Mouse (Mus musculus): Measurements from ENCODE around the gene Ephb1.

Gene Ephb1

GRCm38 (mm10) chr9:102354561-102354973, at the start of gene Ephb1:
TSS of gene Ephb1 (minus strand) at chr9:102354693.
- DNase-seq, result peak; percentile 88 to 94

GRCm38 (mm10) chr9:102403086-102404021, 48.9 kb upstream of the Ephb1 start:
- peak; percentile 59 to 70 for DNase-seq

GRCm38 (mm10) chr9:102402671-102403070, 48.2 kb upstream of the Ephb1 start:
- DNase-seq, result no peak

GRCm38 (mm10) chr9:102388266-102388665, 33.8 kb upstream of the Ephb1 start:
- no peak for DNase-seq

GRCm38 (mm10) chr9:102386816-102387215, 32.3 kb upstream of the Ephb1 start:
- DNase-seq, result no peak

GRCm38 (mm10) chr9:102380235-102380634, 25.7 kb upstream of the Ephb1 start:
- no peak for DNase-seq

- no peak for DNase-seq
Observed at GRCm38 (mm10) chr9:102374661-102375060, 20.2 kb upstream of the Ephb1 start.

GRCm38 (mm10) chr9:102373886-102374285, 19.4 kb upstream of the Ephb1 start:
- DNase-seq, result no peak

- DNase-seq, result no peak
Observed at GRCm38 (mm10) chr9:102371936-102372335, 17.4 kb upstream of the Ephb1 start.

- no peak for DNase-seq
Observed at GRCm38 (mm10) chr9:102371036-102371770, 16.7 kb upstream of the Ephb1 start.

GRCm38 (mm10) chr9:102370141-102370540, 15.6 kb upstream of the Ephb1 start:
- DNase-seq, result no peak

- no peak for DNase-seq
Observed at GRCm38 (mm10) chr9:102369141-102369540, 14.6 kb upstream of the Ephb1 start.

- no peak for DNase-seq
Observed at GRCm38 (mm10) chr9:102367796-102368195, 13.3 kb upstream of the Ephb1 start.

GRCm38 (mm10) chr9:102365536-102365935, 11.0 kb upstream of the Ephb1 start:
- DNase-seq, result no peak

GRCm38 (mm10) chr9:102359311-102359710, 4.8 kb upstream of the Ephb1 start:
- no peak for DNase-seq

- no peak for DNase-seq
Observed at GRCm38 (mm10) chr9:102358711-102359110, 4.2 kb upstream of the Ephb1 start.

GRCm38 (mm10) chr9:102358011-102358410, 3.5 kb upstream of the Ephb1 start:
- no peak for DNase-seq

GRCm38 (mm10) chr9:102356516-102356915, 2.0 kb upstream of the Ephb1 start:
- DNase-seq, result no peak

GRCm38 (mm10) chr9:102355726-102356125, 1.2 kb upstream of the Ephb1 start:
- no peak for DNase-seq

- peak; percentile 53 to 72 for DNase-seq
Observed at GRCm38 (mm10) chr9:102353636-102354491, 629 bp downstream of the Ephb1 start.

- peak in 1 of 2 experiments; percentile 58 for DNase-seq
Observed at GRCm38 (mm10) chr9:102353056-102353635, 1.3 kb downstream of the Ephb1 start.
